Mouse (Mus musculus): Measurements from ENCODE around the gene Cdk10. TPM values are rescaled to one million over a fixed set of nuclear protein-coding genes. Genes with fewer than 3 reads are reported as not detected.
"Not testable (repeated sequence)": the region's sequence is repeated elsewhere in the genome, so short reads cannot be mapped to it uniquely, and the experiment has no call there.

Gene Cdk10
- polyA plus RNA-seq, 1 experiment: 31.0 TPM

- Histone ChIP-seq H3K4me3 (no peak overlapping the region), H3ac (ENCODE audit: control insufficient read depth, insufficient read length) (no peak overlapping the region), H3K79me2 (ENCODE audit: control insufficient read depth, insufficient read depth) (peaks cover 15% of the 10 kb centered on the region), H3K36me3 (ENCODE audit: control insufficient read depth, insufficient read depth) (peaks cover 1% of the 10 kb centered on the region), H3K4me2 (ENCODE audit: low read depth) (no peak overlapping the region), H3K27me3 (ENCODE audit: control insufficient read depth, insufficient read depth, insufficient read length) (no peaks in the 10 kb centered on the region)
- TF ChIP-seq MAX (IDR thresholded peaks at IDR 0.05; ENCODE audit: low read depth): no peak
- TF ChIP-seq TCF12 (IDR thresholded peaks at IDR 0.05; ENCODE audit: insufficient read depth, poor library complexity, severe bottlenecking): no peak
- no peak for TF ChIP-seq MYOD1 (IDR thresholded peaks at IDR 0.05; ENCODE audit: control insufficient read depth in 1 of 3, insufficient read length in 2 of 3, low read depth in 2 of 3)
- no peak for TF ChIP-seq CEBPB (IDR thresholded peaks at IDR 0.05; ENCODE audit: insufficient read depth, poor library complexity, severe bottlenecking)
- no peak for TF ChIP-seq POLR2A (IDR thresholded peaks at IDR 0.05; ENCODE audit: insufficient read length, low read depth)
- no peak for TF ChIP-seq REST (IDR thresholded peaks at IDR 0.05; ENCODE audit: insufficient read depth, insufficient read length)
- TF ChIP-seq POLR2AphosphoS2 (IDR thresholded peaks at IDR 0.05; ENCODE audit: insufficient read length, low read depth): no peak
- no peak for TF ChIP-seq TCF3 (IDR thresholded peaks at IDR 0.05; ENCODE audit: insufficient read length, low read depth)
- no peak for TF ChIP-seq SRF (IDR thresholded peaks at IDR 0.05; ENCODE audit: control insufficient read depth, insufficient read length, low read depth)
- TF ChIP-seq USF1 (IDR thresholded peaks at IDR 0.05; ENCODE audit: low read depth): no peak
- no peak for TF ChIP-seq MYOG (IDR thresholded peaks at IDR 0.05; ENCODE audit: control insufficient read depth in 1 of 3, insufficient read depth in 1 of 3, insufficient read length in 2 of 3, low read depth in 2 of 3)
- TF ChIP-seq E2F4 (IDR thresholded peaks at IDR 0.05; ENCODE audit: insufficient read depth): no peak
These were observed 9.2 kb upstream of the Cdk10 start for GRCm38 (mm10) chr8:123215430-123215829.

DNA sequence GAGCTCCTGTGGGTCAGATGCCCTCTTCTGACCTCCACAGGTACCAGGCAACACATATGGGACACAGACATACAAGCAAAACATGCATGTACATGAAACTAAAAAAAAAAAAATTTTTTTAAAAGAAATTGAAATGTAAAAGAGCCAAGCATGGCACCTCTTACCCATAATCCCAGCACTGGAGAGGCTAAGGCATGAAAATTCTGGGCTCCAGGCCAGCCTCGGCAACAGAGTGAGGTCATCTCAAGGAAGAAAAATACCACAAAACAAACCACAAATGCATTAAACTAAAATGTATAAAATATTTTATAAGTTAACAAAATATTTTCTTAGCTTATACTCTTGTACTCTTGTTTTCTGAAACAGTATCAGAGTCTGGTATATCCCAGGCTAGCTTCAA lies 3.7 kb upstream of the Cdk10 start:
- Histone ChIP-seq H3K36me3 (ENCODE audit: control insufficient read depth, insufficient read depth) (no peaks in the 10 kb centered on the region), H3K4me3 (no peak overlapping the region), H3K27me3 (ENCODE audit: control insufficient read depth, insufficient read depth, insufficient read length) (no peaks in the 10 kb centered on the region), H3K4me2 (ENCODE audit: low read depth) (peak overlapping the region; percentile 48), H3ac (ENCODE audit: control insufficient read depth, insufficient read length) (no peak overlapping the region), H3K79me2 (ENCODE audit: control insufficient read depth, insufficient read depth) (peaks cover 6% of the 10 kb centered on the region)
- TF ChIP-seq MYOG (IDR thresholded peaks at IDR 0.05; ENCODE audit: control insufficient read depth in 1 of 3, insufficient read depth in 1 of 3, insufficient read length in 2 of 3, low read depth in 2 of 3): no peak
- no peak for TF ChIP-seq E2F4 (IDR thresholded peaks at IDR 0.05; ENCODE audit: insufficient read depth)
- no peak for TF ChIP-seq REST (IDR thresholded peaks at IDR 0.05; ENCODE audit: insufficient read depth, insufficient read length)
- no peak for TF ChIP-seq MYOD1 (IDR thresholded peaks at IDR 0.05; ENCODE audit: control insufficient read depth in 1 of 3, insufficient read length in 2 of 3, low read depth in 2 of 3)
- TF ChIP-seq SRF (IDR thresholded peaks at IDR 0.05; ENCODE audit: control insufficient read depth, insufficient read length, low read depth): no peak
- TF ChIP-seq POLR2A (IDR thresholded peaks at IDR 0.05; ENCODE audit: insufficient read length, low read depth): no peak
- TF ChIP-seq CEBPB (IDR thresholded peaks at IDR 0.05; ENCODE audit: insufficient read depth, poor library complexity, severe bottlenecking): no peak
- no peak for TF ChIP-seq USF1 (IDR thresholded peaks at IDR 0.05; ENCODE audit: low read depth)
- no peak for TF ChIP-seq TCF12 (IDR thresholded peaks at IDR 0.05; ENCODE audit: insufficient read depth, poor library complexity, severe bottlenecking)
- no peak for TF ChIP-seq MAX (IDR thresholded peaks at IDR 0.05; ENCODE audit: low read depth)
- no peak for TF ChIP-seq TCF3 (IDR thresholded peaks at IDR 0.05; ENCODE audit: insufficient read length, low read depth)
- TF ChIP-seq POLR2AphosphoS2 (IDR thresholded peaks at IDR 0.05; ENCODE audit: insufficient read length, low read depth): no peak

DNA sequence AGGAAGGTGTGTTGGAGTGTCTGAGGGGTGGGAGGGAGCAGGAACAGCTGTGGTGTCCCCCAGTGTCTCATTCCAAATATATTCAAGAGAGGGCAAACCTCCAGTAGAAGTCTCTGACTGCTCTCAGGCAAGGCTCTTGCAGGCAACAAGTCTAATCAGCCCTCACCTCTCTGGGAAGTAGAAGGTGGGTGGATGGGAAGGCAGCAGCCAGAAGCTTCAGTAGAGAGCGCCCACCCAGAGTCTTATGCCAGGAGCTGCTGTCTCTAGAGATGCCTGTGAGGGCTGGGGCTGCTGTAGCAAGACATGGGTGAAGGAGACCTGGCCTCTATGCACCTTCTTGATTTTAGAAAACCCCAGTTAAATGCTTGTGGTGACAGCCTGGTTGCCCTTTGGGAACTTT lies 3.8 kb downstream of the Cdk10 start:
- Histone ChIP-seq H3K4me2 (ENCODE audit: low read depth) (no peak overlapping the region), H3K36me3 (ENCODE audit: control insufficient read depth, insufficient read depth) (no peaks in the 10 kb centered on the region), H3K79me2 (ENCODE audit: control insufficient read depth, insufficient read depth) (peaks cover 6% of the 10 kb centered on the region), H3K4me3 (no peak overlapping the region), H3K27me3 (ENCODE audit: control insufficient read depth, insufficient read depth, insufficient read length) (no peaks in the 10 kb centered on the region), H3ac (ENCODE audit: control insufficient read depth, insufficient read length) (no peak overlapping the region)
- TF ChIP-seq E2F4 (IDR thresholded peaks at IDR 0.05; ENCODE audit: insufficient read depth) (no peak), CEBPB (IDR thresholded peaks at IDR 0.05; ENCODE audit: insufficient read depth, poor library complexity, severe bottlenecking) (no peak)

- not testable (repeated sequence) for H3ac ChIP-seq (ENCODE audit: control insufficient read depth, insufficient read length); H3K27me3 ChIP-seq (ENCODE audit: control insufficient read depth, insufficient read depth, insufficient read length); H3K4me2 ChIP-seq (ENCODE audit: low read depth); H3K4me3 ChIP-seq; H3K36me3 ChIP-seq (ENCODE audit: control insufficient read depth, insufficient read depth); H3K79me2 ChIP-seq (ENCODE audit: control insufficient read depth, insufficient read depth)
These were observed 5.7 kb downstream of the Cdk10 start for GRCm38 (mm10) chr8:123230326-123230725.

- H3K4me2 ChIP-seq (ENCODE audit: low read depth): no peak overlapping the region
- no peak overlapping the region for H3ac ChIP-seq (ENCODE audit: control insufficient read depth, insufficient read length)
- TF ChIP-seq USF1 (IDR thresholded peaks at IDR 0.05; ENCODE audit: low read depth) (no peak), TCF3 (IDR thresholded peaks at IDR 0.05; ENCODE audit: insufficient read length, low read depth) (no peak), MAX (IDR thresholded peaks at IDR 0.05; ENCODE audit: low read depth) (no peak), CEBPB (IDR thresholded peaks at IDR 0.05; ENCODE audit: insufficient read depth, poor library complexity, severe bottlenecking) (no peak)
These were observed 7.1 kb downstream of the Cdk10 start for GRCm38 (mm10) chr8:123231742-123232141.

DNA sequence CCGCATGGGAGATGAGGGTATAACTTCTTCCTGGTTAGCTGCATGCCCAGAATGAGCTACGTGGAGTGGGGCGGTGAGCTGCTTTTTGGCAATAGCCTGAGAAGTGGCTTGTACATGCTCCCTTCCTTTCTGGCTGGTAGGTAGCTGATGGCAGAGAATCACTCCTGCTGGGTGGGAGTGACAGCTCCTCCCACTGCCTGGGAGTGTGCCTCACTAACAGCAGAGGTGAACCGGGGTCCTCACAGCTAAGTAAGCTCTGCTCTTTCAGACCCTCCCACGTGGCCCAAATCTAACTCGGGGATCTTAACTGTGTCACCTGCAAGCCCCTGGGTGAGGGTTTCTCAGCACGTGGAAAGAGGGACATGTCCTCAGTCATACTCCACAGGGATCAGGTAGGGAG lies 7.9 kb downstream of the Cdk10 start:
- H3K79me2 ChIP-seq (ENCODE audit: control insufficient read depth, insufficient read depth): no peaks in the 10 kb centered on the region
- H3K4me3 ChIP-seq: no peak overlapping the region
- no peaks in the 10 kb centered on the region for H3K27me3 ChIP-seq (ENCODE audit: control insufficient read depth, insufficient read depth, insufficient read length)
- TF ChIP-seq TCF3 (IDR thresholded peaks at IDR 0.05; ENCODE audit: insufficient read length, low read depth): no peak
- TF ChIP-seq E2F4 (IDR thresholded peaks at IDR 0.05; ENCODE audit: insufficient read depth): no peak
- TF ChIP-seq POLR2AphosphoS2 (IDR thresholded peaks at IDR 0.05; ENCODE audit: insufficient read length, low read depth): peak; percentile 37
- TF ChIP-seq TCF12 (IDR thresholded peaks at IDR 0.05; ENCODE audit: insufficient read depth, poor library complexity, severe bottlenecking): no peak
- TF ChIP-seq MAX (IDR thresholded peaks at IDR 0.05; ENCODE audit: low read depth): no peak
- H3K4me2 ChIP-seq (ENCODE audit: low read depth): no peak overlapping the region
- H3ac ChIP-seq (ENCODE audit: control insufficient read depth, insufficient read length): no peak overlapping the region
- no peaks in the 10 kb centered on the region for H3K36me3 ChIP-seq (ENCODE audit: control insufficient read depth, insufficient read depth)

More at GRCm38 (mm10) chr8:123231742-123232141, 7.1 kb downstream of the Cdk10 start:
- H3K4me3 ChIP-seq: no peak overlapping the region
- no peaks in the 10 kb centered on the region for H3K79me2 ChIP-seq (ENCODE audit: control insufficient read depth, insufficient read depth)
- no peaks in the 10 kb centered on the region for H3K27me3 ChIP-seq (ENCODE audit: control insufficient read depth, insufficient read depth, insufficient read length)
- H3K36me3 ChIP-seq (ENCODE audit: control insufficient read depth, insufficient read depth): no peaks in the 10 kb centered on the region
